ENCODE assay signal across 23 mouse cellular contexts in the genomic region with DNA sequence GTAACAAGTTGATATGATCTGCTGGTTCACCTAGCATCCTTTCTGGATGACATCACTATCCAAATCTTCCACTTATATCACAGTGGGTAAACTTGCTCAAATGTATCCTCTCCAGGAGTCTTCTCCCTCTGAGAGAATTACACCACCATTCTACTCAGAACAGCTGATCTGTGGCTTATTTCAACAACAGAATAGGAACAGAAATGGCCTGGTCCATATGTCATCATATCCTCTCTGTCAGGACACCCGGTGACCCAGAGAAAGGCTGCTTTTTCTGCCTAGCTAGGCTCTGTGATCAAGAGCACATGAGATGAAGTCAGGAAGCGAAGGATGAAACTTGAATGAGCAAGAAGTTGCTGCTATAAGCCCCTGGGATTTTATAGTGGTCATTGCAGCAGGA. TPM values are rescaled to one million over a fixed set of nuclear protein-coding genes. Genes with fewer than 3 reads are reported as not detected.
"Had no signal": no experiment of that assay in that cellular context is flagged by ENCODE, and none has a peak within 500 bp of the region (broad histone marks: within the 10 kb centered on the region; RNA-seq: fewer than 3 reads in every experiment).

No protein-coding gene starts in this region.

- H3K27ac ChIP-seq: kidney, embryonic 15.5 days; limb, embryonic 12.5 days; limb, embryonic 15.5 days; liver, embryonic 12.5 days; liver, embryonic 15.5 days; midbrain, embryonic 10.5 days; midbrain, embryonic 13.5 days had no signal

- H3K4me2 ChIP-seq: kidney, embryonic 15.5 days; limb, embryonic 12.5 days; limb, embryonic 15.5 days; liver, embryonic 12.5 days; lung, embryonic 14.5 days; midbrain, embryonic 13.5 days had no signal

- ATAC-seq: intestine, embryonic 16.5 days; liver, embryonic 12.5 days; midbrain, embryonic 13.5 days; midbrain, embryonic 16.5 days had no signal

- H3K4me3 ChIP-seq: kidney, embryonic 15.5 days; limb, embryonic 12.5 days; limb, embryonic 15.5 days; liver, embryonic 12.5 days; liver, embryonic 15.5 days; midbrain, embryonic 10.5 days; midbrain, embryonic 13.5 days had no signal

- DNase-seq: kidney, adult 18-20 months; kidney, postnatal 14 days; kidney, postnatal 4 days; lung, embryonic 14.5 days; lung, postnatal 10 days; right cerebral cortex, postnatal 25 days; spleen, adult 18-20 months; thymus, adult 18-20 months; thymus, postnatal 36 days had no signal

- H3K36me3 ChIP-seq: kidney, embryonic 15.5 days; limb, embryonic 12.5 days; limb, embryonic 15.5 days; liver, embryonic 12.5 days; liver, embryonic 15.5 days; midbrain, embryonic 10.5 days; midbrain, embryonic 13.5 days had no signal

- H3K9me3 ChIP-seq: kidney, embryonic 15.5 days; limb, embryonic 12.5 days; limb, embryonic 15.5 days; liver, embryonic 12.5 days; liver, embryonic 15.5 days; midbrain, embryonic 10.5 days; midbrain, embryonic 13.5 days had no signal

- H3K9ac ChIP-seq: kidney, embryonic 15.5 days; limb, embryonic 12.5 days; limb, embryonic 15.5 days; liver, embryonic 12.5 days; liver, embryonic 15.5 days; lung, embryonic 14.5 days; midbrain, embryonic 13.5 days had no signal

RNA-seq across cellular contexts. Expression of a gene that starts 13.7 kb away (rescaled TPM):
- total RNA-seq: layer of hippocampus, adult 18-20 months; left cerebral cortex, adult 8-10 months had no signal
- polyA plus RNA-seq: kidney, embryonic 15.5 days; liver, embryonic 12.5 days; lung, embryonic 14.5 days; midbrain, embryonic 16.5 days; neural tube, embryonic 11.5 days; neural tube, embryonic 14.5 days had no signal

RNA-seq across cellular contexts. Expression of a gene that starts 40.1 kb away (rescaled TPM):
- polyA plus RNA-seq: intestine, embryonic 16.5 days; kidney, embryonic 15.5 days; limb, embryonic 12.5 days; limb, embryonic 15.5 days; liver, embryonic 15.5 days; midbrain, embryonic 13.5 days; midbrain, embryonic 16.5 days; neural tube, embryonic 11.5 days; stomach, embryonic 16.5 days had no signal
